Mouse (Mus musculus) stomach, postnatal 0 days (tissue): ENCODE data around the gene Klhl40.

Experiments
- CTCF ChIP-seq: IDR thresholded peaks from 2 replicates; pipeline ENCODE4 v1.5.1; 2016; ENCODE audit warnings: antibody characterized with exemption, low read depth, mild to moderate bottlenecking, moderate library complexity
- EP300 ChIP-seq: optimal IDR thresholded peaks from 2 replicates; pipeline ENCODE3; 2016; ENCODE audit warnings: antibody characterized with exemption

DNA sequence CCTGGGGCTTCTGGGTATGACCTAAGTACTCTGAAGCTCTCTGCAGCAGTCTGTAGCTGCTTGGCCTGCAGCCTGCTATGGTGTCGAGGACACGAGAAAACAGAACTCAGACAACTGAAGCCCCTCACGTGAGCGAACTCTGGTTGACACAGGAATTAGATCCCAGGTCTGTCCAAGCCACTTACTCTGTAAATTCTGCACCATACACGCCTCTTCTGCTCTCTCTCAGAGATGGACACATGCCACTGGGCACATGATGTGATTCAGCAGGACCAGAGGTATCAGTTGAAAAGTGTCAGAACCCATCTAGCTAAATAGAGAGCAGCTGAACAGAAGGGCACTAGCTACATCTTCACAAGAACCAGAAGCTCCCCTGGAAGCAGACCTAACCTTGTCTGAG, 5.0 kb upstream of the Klhl40 start:
- TF ChIP-seq CTCF (no peak), EP300 (no peak)
